Mouse (Mus musculus) testis, postnatal 14 days (tissue): ENCODE measurements around the gene Abtb2.

Experiments
- DNase-seq: peaks from one replicate; pipeline ENCODE4 v3.0.0; 2021; ENCODE audit warnings: low spot score

Gene Abtb2

GRCm38 (mm10) chr2:103743988-103744387 lies 177.9 kb downstream of the Abtb2 start:
- DNase-seq = no peak

GRCm38 (mm10) chr2:103745481-103745880 lies 179.4 kb downstream of the Abtb2 start:
- DNase-seq = no peak

GRCm38 (mm10) chr2:103746096-103746495 lies 180.0 kb downstream of the Abtb2 start:
- DNase-seq = no peak

GRCm38 (mm10) chr2:103746761-103747160 lies 180.7 kb downstream of the Abtb2 start:
- DNase-seq = no peak

- DNase-seq = no peak
Observed at GRCm38 (mm10) chr2:103747891-103748290, 181.8 kb downstream of the Abtb2 start.

- DNase-seq = no peak
Observed at GRCm38 (mm10) chr2:103749091-103749490, 183.0 kb downstream of the Abtb2 start.

GRCm38 (mm10) chr2:103751771-103752170 lies 185.7 kb downstream of the Abtb2 start:
- no peak for DNase-seq

GRCm38 (mm10) chr2:103754614-103755013 lies 188.5 kb downstream of the Abtb2 start:
- no peak for DNase-seq

GRCm38 (mm10) chr2:103755458-103756085 lies 189.5 kb downstream of the Abtb2 start:
- no peak for DNase-seq

GRCm38 (mm10) chr2:103760421-103760820 lies 194.3 kb downstream of the Abtb2 start:
- DNase-seq = no peak

- peak; percentile 97 for DNase-seq
Observed at GRCm38 (mm10) chr2:103760906-103761716, 195.0 kb downstream of the Abtb2 start, which contains the start of gene Nat10. Gene Nat10, minus strand, starts transcription at chr2:103761270.

- no peak for DNase-seq
Observed at GRCm38 (mm10) chr2:103761993-103762392, 195.9 kb downstream of the Abtb2 start.

- DNase-seq = no peak
Observed at GRCm38 (mm10) chr2:103762492-103762891, 196.4 kb downstream of the Abtb2 start.
